Mouse (Mus musculus) embryonic facial prominence, embryonic 15.5 days (tissue): Measurements from ENCODE around the gene Sgca. TPM values are rescaled to one million over a fixed set of nuclear protein-coding genes. Genes with fewer than 3 reads are reported as not detected.
A peak's percentile ranks its signal among the peaks of the same experiment; 100 is the strongest.

Experiments
- ATAC-seq: fragments of 200-750 bp; cut with Nextera tagmentation; 2 replicates; pipeline ENCODE4 v1.8.0; 2017; ENCODE audit warnings: low read depth, moderate TSS enrichment; ENCODE audit not compliant: insufficient number of reproducible peaks, low FRiP score, low TSS enrichment
- H3K27ac ChIP-seq: fragments of 300-500 bp; sonication (generic); replicated peaks from 2 replicates; pipeline ENCODE4 v1.5.1; 2015; ENCODE audit warnings: mild to moderate bottlenecking, inconsistent platforms
- H3K27me3 ChIP-seq: fragments of 300-500 bp; sonication (generic); 2 replicates; pipeline ENCODE4 v1.6.1; 2015; ENCODE audit warnings: inconsistent platforms
- H3K36me3 ChIP-seq: fragments of 300-500 bp; sonication (generic); 2 replicates; pipeline ENCODE4 v1.6.1; 2015; ENCODE audit warnings: mild to moderate bottlenecking, inconsistent platforms
- H3K4me1 ChIP-seq: fragments of 300-500 bp; sonication (generic); 2 replicates; pipeline ENCODE4 v1.6.1; 2015; ENCODE audit warnings: inconsistent platforms
- H3K4me2 ChIP-seq: fragments of 300-500 bp; sonication (generic); replicated peaks from 2 replicates; pipeline ENCODE4 v1.6.1; 2015; ENCODE audit warnings: mild to moderate bottlenecking, inconsistent platforms
- H3K4me3 ChIP-seq: fragments of 300-500 bp; sonication (generic); replicated peaks from 2 replicates; pipeline ENCODE4 v1.5.1; 2015; ENCODE audit warnings: mild to moderate bottlenecking, inconsistent platforms
- H3K9ac ChIP-seq: fragments of 300-500 bp; sonication (generic); 2 replicates; pipeline ENCODE4 v1.6.1; 2015; ENCODE audit warnings: inconsistent platforms
- H3K9me3 ChIP-seq: fragments of 300-500 bp; sonication (generic); replicated peaks from 2 replicates; pipeline ENCODE4 v1.6.1; 2016; ENCODE audit warnings: inconsistent platforms
- WGBS: fragments of 180-500 bp; shearing (Covaris S2); methylation state at CpG from one replicate; pipeline ENCODE4 v1.1.7; 2015; 5-methylcytosine and 5-hydroxymethylcytosine counted together
- polyA plus RNA-seq: library from polyadenylated mRNA; unstranded; fragments of >200 nt; fragmentation: Nextera tagmentation; extraction: Ambion mirVana; gene quantifications from 2 replicates; pipeline ENCODE4 v1.2.1, GENCODE M21; 2015

The Sgca gene
- polyA plus RNA-seq, 1 experiment from 2014 or later, result 11.7 TPM

DNA sequence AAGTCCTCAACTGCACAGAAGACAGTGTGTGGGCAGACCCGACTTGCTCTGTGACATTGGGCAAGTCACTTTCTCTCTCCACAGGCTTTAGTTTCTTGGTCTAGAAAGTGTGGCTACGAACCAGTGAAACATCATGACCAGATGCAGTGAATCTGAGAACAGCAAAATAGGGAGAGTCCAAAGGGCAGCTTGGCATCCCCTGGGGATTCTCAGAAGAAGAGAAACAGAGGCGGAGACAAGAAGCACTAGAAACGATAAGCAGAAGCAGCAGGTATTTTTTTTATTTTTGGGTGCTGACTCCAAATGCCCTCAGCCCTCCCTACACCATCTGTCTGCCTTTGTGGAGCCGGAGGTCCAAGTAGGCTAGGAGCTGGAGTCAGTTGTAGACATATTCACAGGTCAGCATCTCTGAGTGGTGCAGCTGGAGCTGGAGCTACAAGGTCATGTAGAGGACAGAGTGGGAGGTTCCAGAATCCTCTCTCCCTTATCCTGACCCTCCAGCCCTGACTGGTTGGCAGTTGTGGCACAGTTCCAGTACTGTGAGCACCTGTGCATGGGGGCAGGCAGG lies 13.5 kb downstream of the Sgca start:
- WGBS, result 67% methylated on average over 5 of the region's 5 CpGs
- Histone ChIP-seq H3K36me3 (no peaks in the 10 kb centered on the region), H3K9ac (no peak overlapping the region), H3K9me3 (no peaks in the 10 kb centered on the region), H3K27ac (no peak overlapping the region), H3K4me3 (no peak overlapping the region), H3K27me3 (no peaks in the 10 kb centered on the region), H3K4me2 (no peak overlapping the region), H3K4me1 (peaks cover 27% of the 10 kb centered on the region)
- no peak for ATAC-seq

DNA sequence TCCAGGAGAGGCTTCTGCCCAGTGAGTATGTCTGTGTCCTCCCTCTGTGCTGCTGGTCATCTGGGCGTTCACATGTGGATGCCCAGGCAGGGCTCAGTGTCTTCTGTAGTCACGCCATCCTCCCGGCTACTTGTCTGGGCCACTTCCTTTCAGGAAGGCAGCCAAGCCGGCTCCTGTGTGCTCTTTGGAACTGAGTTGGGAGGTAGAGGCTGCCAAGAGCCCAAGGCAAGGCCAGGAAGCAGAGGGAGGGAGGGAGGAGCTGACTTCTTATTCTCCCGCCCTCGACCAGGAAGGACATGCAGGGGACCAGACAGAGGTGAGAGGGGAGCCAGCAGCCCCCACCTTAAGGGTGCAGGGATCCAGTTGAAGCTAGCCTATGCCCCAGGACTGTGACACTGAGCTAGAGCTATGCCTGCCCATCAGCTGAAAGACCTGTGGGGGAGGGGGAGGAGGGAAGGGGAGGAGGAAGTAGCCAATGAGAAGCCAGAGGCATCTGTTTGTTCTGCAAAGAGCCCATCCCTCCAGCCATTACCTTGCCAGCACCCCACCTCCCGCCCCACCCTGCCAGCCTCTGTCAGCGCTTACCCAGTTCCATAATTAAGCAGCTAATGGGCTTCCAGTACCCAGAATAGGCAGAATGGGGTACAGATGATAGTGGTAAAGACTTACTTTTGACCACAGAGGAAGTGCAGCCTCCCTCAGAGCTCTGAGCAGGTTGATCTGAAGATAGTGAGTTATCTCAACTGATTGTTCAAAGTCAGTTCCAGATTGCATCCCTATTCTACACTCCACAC lies 17.9 kb downstream of the Sgca start:
- Histone ChIP-seq H3K27me3 (no peaks in the 10 kb centered on the region), H3K4me1 (peaks cover 24% of the 10 kb centered on the region), H3K4me2 (0 out of 2 replicates have a peak overlapping the region, but pooled peaks have one; percentile 2), H3K9ac (no peak overlapping the region), H3K36me3 (no peaks in the 10 kb centered on the region), H3K9me3 (no peaks in the 10 kb centered on the region), H3K27ac (peak overlapping the region; percentile 61), H3K4me3 (no peak overlapping the region)
- 16% methylated on average over 8 of the region's 8 CpGs for WGBS
- ATAC-seq, result peak; percentile 35; the same call in 1 of the 2 replicates

DNA sequence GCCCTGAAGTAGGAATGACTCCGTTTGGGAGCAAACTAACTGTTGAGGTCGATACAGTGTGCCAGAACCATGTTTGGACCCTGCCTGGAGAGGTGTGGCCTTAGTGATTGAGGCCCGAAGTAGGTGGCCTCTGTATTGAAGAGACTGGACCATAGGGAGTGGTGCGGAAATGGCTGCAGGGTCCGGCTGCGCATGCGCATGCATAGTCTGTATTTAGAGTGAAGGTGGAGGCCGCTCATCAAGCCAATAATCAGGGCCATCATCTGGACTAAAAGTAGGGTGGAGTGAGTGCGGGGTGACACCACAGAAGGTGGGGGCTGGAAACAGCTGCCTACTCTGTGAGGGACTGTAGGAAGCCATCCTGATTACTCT lies 18.4 kb downstream of the Sgca start:
- no peaks in the 10 kb centered on the region for H3K36me3 ChIP-seq
- no peaks in the 10 kb centered on the region for H3K9me3 ChIP-seq
- ATAC-seq, result no peak
- no peaks in the 10 kb centered on the region for H3K27me3 ChIP-seq
- 82% methylated on average over 9 of the region's 9 CpGs for WGBS
- no peak overlapping the region for H3K4me3 ChIP-seq
- H3K4me2 ChIP-seq, result 0 out of 2 replicates have a peak overlapping the region, but pooled peaks have one; percentile 2
- H3K4me1 ChIP-seq, result peaks cover 20% of the 10 kb centered on the region
- no peak overlapping the region for H3K9ac ChIP-seq
- H3K27ac ChIP-seq, result peak overlapping the region; percentile 61

DNA sequence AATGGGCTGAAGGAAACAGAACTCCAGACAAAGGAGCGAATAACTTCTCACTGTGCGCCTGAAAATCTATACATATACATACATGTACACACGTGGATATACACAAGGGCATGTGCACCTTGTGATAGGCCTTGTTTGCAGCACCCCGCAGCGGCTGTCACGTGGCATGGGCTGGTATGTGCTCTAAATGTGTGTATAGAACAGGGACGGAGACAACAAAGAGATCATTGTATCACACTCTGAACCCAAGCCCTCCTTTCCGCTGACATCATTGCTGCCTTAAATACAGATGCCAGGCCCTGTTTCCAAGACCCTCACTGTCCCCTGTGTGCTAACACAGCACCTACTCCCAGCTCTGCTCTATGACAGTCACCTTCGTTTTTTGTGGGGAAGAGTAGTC lies 21.0 kb downstream of the Sgca start:
- 0 out of 2 replicates have a peak overlapping the region, but pooled peaks have one; percentile 7 for H3K4me3 ChIP-seq
- WGBS, result 48% methylated on average over 9 of the region's 9 CpGs

DNA sequence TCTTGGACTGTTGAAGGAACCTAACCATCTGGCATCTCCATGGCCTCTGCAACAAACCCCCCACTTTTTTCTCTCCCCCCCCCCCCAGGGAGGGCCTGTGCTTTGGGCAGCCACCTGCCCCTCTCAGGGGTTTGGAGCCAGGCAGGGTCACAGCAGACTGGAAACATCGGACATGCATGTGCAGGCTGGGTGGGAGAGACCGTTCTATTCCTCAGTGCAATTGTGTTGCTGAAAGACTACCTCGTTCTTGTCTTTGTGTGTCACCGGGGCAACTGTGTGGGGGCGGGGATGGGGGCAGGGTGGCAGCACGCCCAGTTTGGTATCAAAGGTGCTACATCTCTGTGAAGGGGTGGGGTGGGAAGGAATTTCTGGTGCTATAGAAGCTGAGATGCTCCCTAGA lies 24.0 kb downstream of the Sgca start:
- Histone ChIP-seq H3K4me3 (no peak overlapping the region), H3K27me3 (no peaks in the 10 kb centered on the region), H3K36me3 (peaks cover 48% of the 10 kb centered on the region), H3K4me1 (peaks cover 24% of the 10 kb centered on the region), H3K9ac (no peak overlapping the region), H3K9me3 (no peaks in the 10 kb centered on the region), H3K27ac (peak overlapping the region; percentile 98), H3K4me2 (no peak overlapping the region)
- no peak for ATAC-seq
- 24% methylated on average over 6 of the region's 6 CpGs for WGBS

More for the DNA sequence above, 21.0 kb downstream of the Sgca start:
- Histone ChIP-seq H3K27ac (peak overlapping the region; percentile 65), H3K36me3 (peaks cover 19% of the 10 kb centered on the region), H3K4me2 (no peak overlapping the region), H3K9me3 (no peaks in the 10 kb centered on the region), H3K4me1 (peaks cover 21% of the 10 kb centered on the region), H3K27me3 (no peaks in the 10 kb centered on the region), H3K9ac (no peak overlapping the region)
- ATAC-seq, result no peak

DNA sequence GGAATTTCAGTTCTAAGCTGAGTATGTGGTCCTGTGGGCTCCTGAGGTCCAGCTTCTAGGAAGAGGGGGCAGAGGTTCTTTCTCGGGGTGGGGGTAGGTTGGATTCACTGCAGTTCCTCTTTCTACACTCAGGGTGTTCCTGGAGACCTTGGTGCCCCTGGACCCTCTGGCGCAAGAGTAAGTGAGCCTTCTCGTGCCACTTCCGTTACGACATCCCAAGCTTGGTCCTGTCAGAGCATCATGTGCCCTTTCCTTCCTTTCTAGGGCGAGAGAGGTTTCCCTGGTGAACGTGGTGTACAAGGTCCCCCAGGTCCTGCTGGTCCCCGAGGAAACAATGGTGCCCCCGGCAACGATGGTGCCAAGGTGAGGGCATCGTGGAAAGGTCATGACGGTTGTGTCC lies 30.9 kb downstream of the Sgca start:
- Histone ChIP-seq H3K4me2 (peak overlapping the region; percentile 6; the same call in 1 of the 2 replicates), H3K9me3 (no peaks in the 10 kb centered on the region), H3K27me3 (no peaks in the 10 kb centered on the region), H3K4me1 (peaks cover 82% of the 10 kb centered on the region), H3K4me3 (no peak overlapping the region), H3K9ac (no peak overlapping the region), H3K27ac (peak overlapping the region; percentile 98), H3K36me3 (peaks cover 97% of the 10 kb centered on the region)
- no peak for ATAC-seq
- 85% methylated on average over 12 of the region's 12 CpGs for WGBS

DNA sequence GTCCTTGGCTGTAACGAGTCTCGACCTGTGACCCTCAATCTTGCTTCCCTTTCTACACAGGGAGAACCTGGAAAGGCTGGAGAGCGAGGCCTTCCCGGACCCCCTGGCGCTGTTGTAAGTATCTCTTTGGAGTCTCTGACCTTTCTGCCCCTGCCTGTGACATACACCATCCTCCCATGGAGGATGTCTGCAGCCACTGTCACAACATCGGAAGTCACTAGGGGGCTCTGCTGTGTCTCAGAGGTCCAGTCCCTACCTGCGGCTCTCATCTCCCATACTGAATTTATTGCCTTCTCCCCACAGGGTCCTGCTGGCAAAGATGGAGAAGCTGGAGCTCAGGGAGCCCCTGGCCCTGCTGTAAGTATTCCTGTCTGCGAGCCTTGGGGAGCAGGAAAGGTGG lies 31.8 kb downstream of the Sgca start:
- Histone ChIP-seq H3K27ac (peak overlapping the region; percentile 98), H3K4me1 (peaks cover 91% of the 10 kb centered on the region), H3K9ac (no peak overlapping the region), H3K4me3 (no peak overlapping the region), H3K27me3 (no peaks in the 10 kb centered on the region), H3K9me3 (no peaks in the 10 kb centered on the region), H3K4me2 (0 out of 2 replicates have a peak overlapping the region, but pooled peaks have one; percentile 64), H3K36me3 (peaks cover 98% of the 10 kb centered on the region)
- ATAC-seq, result no peak
- WGBS, result 28% methylated on average over 8 of the region's 8 CpGs

DNA sequence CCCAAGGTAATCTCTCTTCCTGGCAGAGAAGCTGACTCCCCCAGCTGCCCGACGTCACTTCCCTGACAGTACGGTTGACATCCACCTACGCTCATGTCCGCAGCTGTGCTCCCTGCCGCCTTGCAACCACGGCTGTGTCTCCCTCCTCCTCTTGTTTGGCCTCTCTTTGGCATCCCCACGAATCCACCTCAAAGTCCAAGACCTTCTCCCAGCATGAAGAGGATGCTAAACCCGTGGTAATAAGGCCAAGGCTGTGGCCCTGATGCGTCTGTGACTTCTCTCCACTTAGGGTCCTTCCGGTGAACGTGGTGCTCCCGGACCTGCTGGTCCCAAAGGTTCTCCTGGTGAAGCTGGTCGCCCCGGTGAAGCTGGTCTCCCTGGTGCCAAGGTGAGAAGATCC lies 33.1 kb downstream of the Sgca start:
- no peaks in the 10 kb centered on the region for H3K9me3 ChIP-seq
- 81% methylated on average over 15 of the region's 15 CpGs for WGBS
- peaks cover 90% of the 10 kb centered on the region for H3K4me1 ChIP-seq
- ATAC-seq, result no peak
- peaks cover 86% of the 10 kb centered on the region for H3K36me3 ChIP-seq
- H3K27ac ChIP-seq, result peak overlapping the region; percentile 98
- H3K4me3 ChIP-seq, result 0 out of 2 replicates have a peak overlapping the region, but pooled peaks have one; percentile 1
- H3K4me2 ChIP-seq, result peak overlapping the region; percentile 64; the same call in 1 of the 2 replicates
- H3K27me3 ChIP-seq, result no peaks in the 10 kb centered on the region
- H3K9ac ChIP-seq, result no peak overlapping the region

DNA sequence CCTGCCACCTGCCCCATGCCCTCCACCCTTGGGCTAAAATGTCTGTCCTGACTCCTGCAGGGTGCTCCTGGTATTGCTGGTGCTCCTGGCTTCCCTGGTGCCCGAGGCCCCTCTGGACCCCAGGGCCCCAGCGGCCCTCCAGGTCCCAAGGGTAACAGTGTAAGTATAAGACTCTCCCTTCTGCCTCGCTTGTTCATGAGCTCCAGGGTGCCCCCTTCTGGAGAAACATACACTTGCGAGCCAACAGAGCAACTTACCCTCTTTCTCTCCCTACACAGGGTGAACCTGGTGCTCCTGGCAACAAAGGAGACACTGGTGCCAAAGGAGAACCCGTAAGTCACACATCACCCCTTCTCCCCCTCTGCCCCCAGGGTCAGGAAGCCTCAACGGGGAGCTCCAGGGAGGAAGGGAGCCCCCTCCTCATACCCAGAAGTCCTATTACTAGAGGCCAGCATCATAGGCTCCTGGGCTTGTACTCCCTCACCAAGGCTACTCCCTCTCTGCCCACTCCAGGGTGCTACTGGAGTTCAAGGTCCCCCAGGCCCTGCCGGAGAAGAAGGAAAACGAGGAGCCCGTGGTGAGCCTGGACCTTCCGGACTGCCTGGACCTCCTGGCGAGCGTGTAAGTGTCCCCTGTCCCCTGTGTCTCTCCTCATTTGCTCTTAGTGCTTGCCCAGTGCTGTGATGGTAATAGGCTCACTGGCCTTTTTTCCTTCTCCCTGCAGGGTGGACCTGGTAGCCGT lies 33.7 kb downstream of the Sgca start:
- peaks cover 88% of the 10 kb centered on the region for H3K4me1 ChIP-seq
- H3K9me3 ChIP-seq, result no peaks in the 10 kb centered on the region
- WGBS, result 50% methylated on average over 13 of the region's 13 CpGs
- H3K4me3 ChIP-seq, result 0 out of 2 replicates have a peak overlapping the region, but pooled peaks have one; percentile 6
- H3K9ac ChIP-seq, result peak overlapping the region; percentile 12; the same call in 1 of the 2 replicates
- H3K4me2 ChIP-seq, result peak overlapping the region; percentile 64
- H3K27me3 ChIP-seq, result no peaks in the 10 kb centered on the region
- no peak; the same call in 1 of the 2 replicates for ATAC-seq
- peaks cover 80% of the 10 kb centered on the region for H3K36me3 ChIP-seq
- H3K27ac ChIP-seq, result peak overlapping the region; percentile 98

DNA sequence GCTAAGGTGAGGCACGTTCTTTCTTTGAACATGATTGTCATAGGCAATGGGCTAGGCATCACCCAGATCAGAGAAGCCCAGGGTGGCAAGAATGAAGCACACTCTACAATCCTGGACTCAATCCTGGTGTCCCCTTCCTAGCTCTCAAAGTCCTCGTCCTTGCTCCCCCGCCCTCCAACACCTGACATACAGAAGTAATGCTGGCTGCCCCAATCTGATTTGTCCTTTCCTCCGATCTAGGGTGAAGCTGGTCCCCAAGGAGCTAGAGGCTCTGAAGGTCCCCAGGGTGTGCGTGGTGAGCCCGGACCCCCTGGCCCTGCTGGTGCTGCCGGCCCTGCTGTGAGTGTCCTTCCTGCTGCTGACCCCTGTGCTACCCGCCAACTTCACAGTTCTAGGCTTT lies 34.4 kb downstream of the Sgca start:
- H3K36me3 ChIP-seq, result peaks cover 73% of the 10 kb centered on the region
- peak overlapping the region; percentile 64 for H3K4me2 ChIP-seq
- 0 out of 2 replicates have a peak overlapping the region, but pooled peaks have one; percentile 15 for H3K9ac ChIP-seq
- WGBS, result 71% methylated on average over 8 of the region's 8 CpGs
- H3K9me3 ChIP-seq, result no peaks in the 10 kb centered on the region
- peak overlapping the region; percentile 6; the same call in 1 of the 2 replicates for H3K4me3 ChIP-seq
- ATAC-seq, result no peak
- peaks cover 82% of the 10 kb centered on the region for H3K4me1 ChIP-seq
- no peaks in the 10 kb centered on the region for H3K27me3 ChIP-seq
- H3K27ac ChIP-seq, result peak overlapping the region; percentile 98

DNA sequence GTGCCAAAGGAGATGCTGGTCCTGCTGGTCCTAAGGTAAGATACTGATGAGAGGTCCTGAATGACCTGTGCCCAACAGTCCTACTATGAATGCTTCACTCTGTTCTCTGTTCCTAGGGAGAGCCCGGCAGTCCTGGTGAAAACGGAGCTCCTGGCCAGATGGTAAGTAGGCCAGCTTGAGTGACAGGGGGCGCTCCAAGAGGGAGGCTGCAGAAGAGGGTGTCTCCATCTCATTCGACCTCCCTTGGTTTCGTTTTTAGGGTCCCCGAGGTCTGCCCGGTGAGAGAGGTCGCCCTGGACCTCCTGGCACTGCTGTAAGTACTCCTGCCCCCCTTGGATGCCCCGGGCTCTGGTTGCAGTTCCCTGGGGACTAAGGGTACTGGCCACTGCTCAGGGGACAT lies 35.0 kb downstream of the Sgca start:
- H3K27ac ChIP-seq, result peak overlapping the region; percentile 98
- ATAC-seq, result 0 out of 2 replicates have a peak, but pooled peaks have one; percentile 1
- peaks cover 66% of the 10 kb centered on the region for H3K36me3 ChIP-seq
- peaks cover 3% of the 10 kb centered on the region; the same call in 1 of the 2 replicates for H3K27me3 ChIP-seq
- H3K9ac ChIP-seq, result 0 out of 2 replicates have a peak overlapping the region, but pooled peaks have one; percentile 15
- peaks cover 79% of the 10 kb centered on the region for H3K4me1 ChIP-seq
- no peaks in the 10 kb centered on the region for H3K9me3 ChIP-seq
- peak overlapping the region; percentile 64 for H3K4me2 ChIP-seq
- H3K4me3 ChIP-seq, result peak overlapping the region; percentile 6; the same call in 1 of the 2 replicates
- WGBS, result 52% methylated on average over 9 of the region's 9 CpGs
